Mouse (Mus musculus): Measurements from ENCODE around the gene Igsf9. TPM values are rescaled to one million over a fixed set of nuclear protein-coding genes. Genes with fewer than 3 reads are reported as not detected.

Igsf9 gene
- total and polyA plus RNA-seq, 3 experiments: 2.7 to 6.5 (median 6.0) TPM

DNA sequence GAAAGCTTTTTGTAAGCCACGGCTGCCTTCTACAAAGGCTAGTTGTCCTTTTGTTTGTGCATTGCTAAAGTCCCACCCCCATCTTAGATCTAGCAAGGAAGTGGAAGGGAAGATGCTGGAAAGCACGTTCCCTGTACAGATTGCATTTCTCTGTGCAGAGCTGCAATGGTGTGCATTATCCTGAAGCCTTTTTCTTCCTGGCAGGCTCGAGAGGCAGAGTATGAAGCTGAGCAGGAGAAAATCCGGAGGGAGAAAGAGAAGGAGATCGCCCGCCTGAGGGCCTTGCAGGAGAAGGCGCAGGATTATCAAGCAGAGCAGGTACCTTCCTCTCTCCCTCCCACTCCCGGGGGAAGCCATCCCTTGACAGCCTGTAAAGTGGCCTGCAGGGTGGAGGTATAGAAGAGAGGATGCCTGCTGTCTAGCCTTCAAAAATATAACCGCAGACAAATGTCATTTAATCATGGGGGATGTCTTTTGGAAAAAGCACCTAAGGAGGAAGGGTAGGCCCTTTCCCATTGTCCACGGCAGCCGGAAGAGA is 58.8 kb downstream of the Igsf9 start:
- Histone ChIP-seq H3K4me1 (ENCODE audit: control insufficient read depth in 1 of 2, insufficient read depth in 2 of 2) (peaks cover 0 to 5% of the 10 kb centered on the region in 2 experiments; a peak in 2 of 4 replicates), H3K27me3 (replicated peaks) (peaks cover 14% of the 10 kb centered on the region)

DNA sequence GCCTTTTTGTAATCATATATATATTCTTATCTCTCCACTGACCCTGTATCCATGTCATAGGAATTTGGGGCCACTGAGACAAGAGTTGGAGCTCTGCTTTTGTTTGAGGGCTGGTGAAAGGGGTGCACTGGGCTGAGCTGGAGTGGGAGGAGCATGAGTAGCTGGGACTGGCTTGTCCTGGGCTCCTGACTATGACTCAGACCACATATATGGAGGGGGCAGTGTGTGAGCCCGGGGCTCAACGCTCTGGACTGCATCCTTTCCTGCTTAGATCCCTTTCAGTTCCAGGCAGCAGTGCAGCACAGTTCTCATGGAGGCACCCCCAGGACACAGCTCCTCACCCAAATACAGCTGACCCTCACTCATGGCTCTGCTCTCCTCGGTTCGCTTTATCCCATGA is 64.5 kb downstream of the Igsf9 start:
- Histone ChIP-seq H3K79me2 (replicated peaks; ENCODE audit: control insufficient read depth, extremely low read depth, insufficient read depth, poor library complexity, severe bottlenecking) (no peaks in the 10 kb centered on the region), H3K9ac (ENCODE audit: insufficient read depth, low read depth) (no peak overlapping the region), H3K27ac (ENCODE audit: insufficient read depth, low read depth) (no peak overlapping the region), H3K4me1 (ENCODE audit: control insufficient read depth in 1 of 2, insufficient read depth in 2 of 2) (peaks cover 8 to 37% of the 10 kb centered on the region in 2 experiments), H3K36me3 (replicated peaks in 1 of 2; ENCODE audit: control insufficient read depth in 1 of 2, insufficient read depth in 1 of 2, low read length in 1 of 2) (peaks cover 0 to 3% of the 10 kb centered on the region in 2 experiments), H3K4me2 (ENCODE audit: insufficient read depth, low read depth, poor library complexity, severe bottlenecking) (no peak overlapping the region), H3K27me3 (replicated peaks) (peaks cover 1% of the 10 kb centered on the region), H3K4me3 (replicated peaks in 1 of 3; ENCODE audit: low read depth in 2 of 3, low read length in 2 of 3, poor library complexity in 1 of 3) (no peak overlapping the region), H3K9me3 (replicated peaks; ENCODE audit: low read length) (no peaks in the 10 kb centered on the region)
- TF ChIP-seq TCF12 (IDR thresholded peaks at IDR 0.05; ENCODE audit: low read depth, low read length): no peak
- no peak for TF ChIP-seq MYC (IDR thresholded peaks at IDR 0.05; ENCODE audit: low read depth, low read length)
- dilution Hi-C loops (cut with MboI; ENCODE audit: extremely low pct_ligation_motif_present, extremely low pct_unique_long_range_greater_than_20kb, low sequenced_read_pairs) (no loop called here), in situ Hi-C loops (cut with MboI; ENCODE audit: low pct_ligation_motif_present, low pct_unique_long_range_greater_than_20kb, low sequenced_read_pairs) (no loop called here)
- DNase-seq (ENCODE audit: extremely low read depth): no peak

More for the DNA sequence above, 58.8 kb downstream of the Igsf9 start:
- Histone ChIP-seq H3K9ac (ENCODE audit: insufficient read depth, low read depth) (no peak overlapping the region), H3K4me3 (replicated peaks in 1 of 3; ENCODE audit: low read depth in 2 of 3, low read length in 2 of 3, poor library complexity in 1 of 3) (no peak overlapping the region), H3K79me2 (replicated peaks; ENCODE audit: control insufficient read depth, extremely low read depth, insufficient read depth, poor library complexity, severe bottlenecking) (no peaks in the 10 kb centered on the region), H3K27ac (ENCODE audit: insufficient read depth, low read depth) (no peak overlapping the region), H3K9me3 (replicated peaks; ENCODE audit: low read length) (no peaks in the 10 kb centered on the region), H3K4me2 (ENCODE audit: insufficient read depth, low read depth, poor library complexity, severe bottlenecking) (no peak overlapping the region), H3K36me3 (replicated peaks in 1 of 2; ENCODE audit: control insufficient read depth in 1 of 2, insufficient read depth in 1 of 2, low read length in 1 of 2) (peaks cover 0 to 3% of the 10 kb centered on the region in 2 experiments)
- in situ Hi-C loops (cut with MboI; ENCODE audit: low pct_ligation_motif_present, low pct_unique_long_range_greater_than_20kb, low sequenced_read_pairs) (no loop called here), dilution Hi-C loops (cut with MboI; ENCODE audit: extremely low pct_ligation_motif_present, extremely low pct_unique_long_range_greater_than_20kb, low sequenced_read_pairs) (no loop called here)
- no peak for DNase-seq (ENCODE audit: extremely low read depth)
- TF ChIP-seq TCF12 (IDR thresholded peaks at IDR 0.05; ENCODE audit: low read depth, low read length) (no peak), EP300 (IDR thresholded peaks at IDR 0.05; ENCODE audit: low read length) (no peak), RCOR1 (conservative IDR thresholded peaks at IDR 0.05; ENCODE audit: low read depth, low read length) (no peak)

Other genes starting within 250 kb of the Igsf9 start
- not detected in 2 replicates for gene Atp1a4, start 223.4 kb upstream of the Igsf9 start, total RNA-seq (2012; rRNA removed)
- not detected in 2 replicates for gene Atp1a4, start 223.4 kb upstream of the Igsf9 start, total RNA-seq (2014; rRNA removed)
- 0.07 TPM in 1 of 2 replicates, not detected in the other for gene Atp1a4, start 223.4 kb upstream of the Igsf9 start, polyA plus RNA-seq (2012; ENCODE audit: insufficient read length, low read depth)
- 29.3 and 37.0 TPM in 2 replicates for gene Igsf8, start 220.1 kb upstream of the Igsf9 start, total RNA-seq (2012; rRNA removed)
- 7.4 and 8.3 TPM in 2 replicates for gene Igsf8, start 220.1 kb upstream of the Igsf9 start, total RNA-seq (2014; rRNA removed)
- 22.1 and 25.9 TPM in 2 replicates for gene Igsf8, start 220.1 kb upstream of the Igsf9 start, polyA plus RNA-seq (2012; ENCODE audit: insufficient read length, low read depth)
- 0.13 and 0.21 TPM in 2 replicates for gene Atp1a2, start 183.7 kb upstream of the Igsf9 start, total RNA-seq (2012; rRNA removed)
- gene Atp1a2, start 183.7 kb upstream of the Igsf9 start, total RNA-seq (2014; rRNA removed): 0.03 and 0.07 TPM in 2 replicates
- 0.23 and 0.33 TPM in 2 replicates for gene Atp1a2, start 183.7 kb upstream of the Igsf9 start, polyA plus RNA-seq (2012; ENCODE audit: insufficient read length, low read depth)
- gene Kcnj9, start 152.5 kb upstream of the Igsf9 start, total RNA-seq (2012; rRNA removed): 0.04 TPM in 1 of 2 replicates, not detected in the other
- not detected in 2 replicates for gene Kcnj9, start 152.5 kb upstream of the Igsf9 start, total RNA-seq (2014; rRNA removed)
- gene Kcnj9, start 152.5 kb upstream of the Igsf9 start, polyA plus RNA-seq (2012; ENCODE audit: insufficient read length, low read depth): 0.07 and 0.10 TPM in 2 replicates
- gene Kcnj10, start 140.6 kb upstream of the Igsf9 start, total RNA-seq (2012; rRNA removed): 0.08 and 0.13 TPM in 2 replicates
- not detected in 2 replicates for gene Kcnj10, start 140.6 kb upstream of the Igsf9 start, total RNA-seq (2014; rRNA removed)
- gene Kcnj10, start 140.6 kb upstream of the Igsf9 start, polyA plus RNA-seq (2012; ENCODE audit: insufficient read length, low read depth): 0.06 TPM in 1 of 2 replicates, not detected in the other
- 8.6 and 9.5 TPM in 2 replicates for gene Pigm, start 105.2 kb upstream of the Igsf9 start, total RNA-seq (2012; rRNA removed)
- gene Pigm, start 105.2 kb upstream of the Igsf9 start, total RNA-seq (2014; rRNA removed): 13.8 and 14.3 TPM in 2 replicates
- gene Pigm, start 105.2 kb upstream of the Igsf9 start, polyA plus RNA-seq (2012; ENCODE audit: insufficient read length, low read depth): 8.7 and 10.7 TPM in 2 replicates
- 17.0 and 30.9 TPM in 2 replicates for gene Slamf9, start 6.4 kb upstream of the Igsf9 start, total RNA-seq (2012; rRNA removed)
- gene Slamf9, start 6.4 kb upstream of the Igsf9 start, total RNA-seq (2014; rRNA removed): 30.1 and 32.6 TPM in 2 replicates
- gene Slamf9, start 6.4 kb upstream of the Igsf9 start, polyA plus RNA-seq (2012; ENCODE audit: insufficient read length, low read depth): 28.3 and 30.3 TPM in 2 replicates
- 179 and 206 TPM in 2 replicates for gene Tagln2, start 18.3 kb downstream of the Igsf9 start, total RNA-seq (2012; rRNA removed)
- 145 and 172 TPM in 2 replicates for gene Tagln2, start 18.3 kb downstream of the Igsf9 start, total RNA-seq (2014; rRNA removed)
- 281 and 337 TPM in 2 replicates for gene Tagln2, start 18.3 kb downstream of the Igsf9 start, polyA plus RNA-seq (2012; ENCODE audit: insufficient read length, low read depth)
- gene Cfap45, start 39.0 kb downstream of the Igsf9 start, total RNA-seq (2012; rRNA removed): not detected in 2 replicates
- gene Cfap45, start 39.0 kb downstream of the Igsf9 start, total RNA-seq (2014; rRNA removed): not detected in 2 replicates
- gene Cfap45, start 39.0 kb downstream of the Igsf9 start, polyA plus RNA-seq (2012; ENCODE audit: insufficient read length, low read depth): not detected in 2 replicates
- gene Vsig8, start 74.2 kb downstream of the Igsf9 start, total RNA-seq (2012; rRNA removed): 0.13 and 0.17 TPM in 2 replicates
- gene Vsig8, start 74.2 kb downstream of the Igsf9 start, total RNA-seq (2014; rRNA removed): not detected in 2 replicates
- 0.18 and 0.29 TPM in 2 replicates for gene Vsig8, start 74.2 kb downstream of the Igsf9 start, polyA plus RNA-seq (2012; ENCODE audit: insufficient read length, low read depth)
- 0.30 and 0.42 TPM in 2 replicates for gene Slamf8, start 108.8 kb downstream of the Igsf9 start, total RNA-seq (2012; rRNA removed)
- 1.00 and 1.1 TPM in 2 replicates for gene Slamf8, start 108.8 kb downstream of the Igsf9 start, total RNA-seq (2014; rRNA removed)
- 1.8 and 2.3 TPM in 2 replicates for gene Slamf8, start 108.8 kb downstream of the Igsf9 start, polyA plus RNA-seq (2012; ENCODE audit: insufficient read length, low read depth)
- gene Fcrl6, start 120.8 kb downstream of the Igsf9 start, total RNA-seq (2012; rRNA removed): not detected in 2 replicates
- gene Fcrl6, start 120.8 kb downstream of the Igsf9 start, total RNA-seq (2014; rRNA removed): not detected in 2 replicates
- gene Fcrl6, start 120.8 kb downstream of the Igsf9 start, polyA plus RNA-seq (2012; ENCODE audit: insufficient read length, low read depth): not detected in 2 replicates
- 0.25 and 0.30 TPM in 2 replicates for gene Dusp23, start 151.2 kb downstream of the Igsf9 start, total RNA-seq (2012; rRNA removed)
- gene Dusp23, start 151.2 kb downstream of the Igsf9 start, total RNA-seq (2014; rRNA removed): 0.66 and 0.85 TPM in 2 replicates
- gene Dusp23, start 151.2 kb downstream of the Igsf9 start, polyA plus RNA-seq (2012; ENCODE audit: insufficient read length, low read depth): 1.4 and 1.7 TPM in 2 replicates
- gene Crp, start 216.3 kb downstream of the Igsf9 start, total RNA-seq (2012; rRNA removed): not detected in 2 replicates
- not detected in 2 replicates for gene Crp, start 216.3 kb downstream of the Igsf9 start, total RNA-seq (2014; rRNA removed)
- gene Crp, start 216.3 kb downstream of the Igsf9 start, polyA plus RNA-seq (2012; ENCODE audit: insufficient read length, low read depth): not detected in 2 replicates

Measured in CH12.LX (cell line).